Mouse (Mus musculus): ENCODE data around the gene Nenf.

Nenf gene

GRCm38 (mm10) chr1:191282319-191282718, 35.7 kb downstream of the Nenf start:
- no peak for DNase-seq

- DNase-seq: no peak
These were observed 36.8 kb downstream of the Nenf start for GRCm38 (mm10) chr1:191281171-191281570.

- no peak for DNase-seq
These were observed 39.7 kb downstream of the Nenf start for GRCm38 (mm10) chr1:191278324-191278723.

- no peak for DNase-seq
These were observed 40.4 kb downstream of the Nenf start for GRCm38 (mm10) chr1:191277549-191278059.

- DNase-seq: no peak
These were observed 41.8 kb downstream of the Nenf start for GRCm38 (mm10) chr1:191276181-191276580.

GRCm38 (mm10) chr1:191275527-191275926, 42.5 kb downstream of the Nenf start:
- peak; percentile 68 to 82 for DNase-seq

GRCm38 (mm10) chr1:191272660-191273059, 45.3 kb downstream of the Nenf start:
- DNase-seq: no peak

- no peak for DNase-seq
These were observed 48.4 kb downstream of the Nenf start for GRCm38 (mm10) chr1:191269648-191269952.

GRCm38 (mm10) chr1:191268797-191269647, 49.0 kb downstream of the Nenf start:
- no peak for DNase-seq

GRCm38 (mm10) chr1:191267856-191268255, 50.1 kb downstream of the Nenf start:
- DNase-seq: no peak

- DNase-seq: no peak
These were observed 50.8 kb downstream of the Nenf start for GRCm38 (mm10) chr1:191267162-191267561.

GRCm38 (mm10) chr1:191263471-191263870, 54.5 kb downstream of the Nenf start:
- DNase-seq: no peak

- DNase-seq: no peak
These were observed 56.1 kb downstream of the Nenf start for GRCm38 (mm10) chr1:191261861-191262260.

GRCm38 (mm10) chr1:191259661-191260060, 58.3 kb downstream of the Nenf start:
- peak; percentile 23 to 56 for DNase-seq

GRCm38 (mm10) chr1:191259121-191259520, 58.9 kb downstream of the Nenf start:
- no peak for DNase-seq

GRCm38 (mm10) chr1:191258521-191258920, 59.5 kb downstream of the Nenf start:
- DNase-seq: no peak

GRCm38 (mm10) chr1:191257981-191258380, 60.0 kb downstream of the Nenf start:
- no peak for DNase-seq

- peak in 1 of 2 experiments; percentile 23 for DNase-seq
These were observed 60.6 kb downstream of the Nenf start for GRCm38 (mm10) chr1:191257351-191257771.
